Comparison of ENCODE assay signal across 11 mouse cellular contexts in genomic region chr14:45773326-45773725, GRCm38 (mm10).
DNase-seq lines count a peak whose midpoint lies in the region; ATAC-seq and TF ChIP-seq lines count a peak whose summit lies in the region.
"Had no signal": no experiment of that assay in that cellular context is flagged by ENCODE, and none has a peak within 500 bp of the region (broad histone marks: within the 10 kb centered on the region; RNA-seq: fewer than 3 reads in every experiment).

No protein-coding gene starts in this region.

- WGBS in hindbrain, embryonic 15.5 days, result 28% methylated on average over 7 of the region's 7 CpGs
- 51% methylated on average over 7 of the region's 7 CpGs for WGBS in hindbrain, embryonic 10.5 days
- 36% methylated on average over 7 of the region's 7 CpGs for WGBS in neural tube, embryonic 13.5 days

- H3K4me2 ChIP-seq in hindbrain, embryonic 15.5 days, result peak overlapping the region; percentile 47; the same call in 1 of the 2 replicates
- peak overlapping the region; percentile 48 for H3K4me2 ChIP-seq in neural tube, embryonic 13.5 days

- H3K27ac ChIP-seq in gastrocnemius, adult 2 months, result peak overlapping the region; percentile 41; the same call in 1 of the 2 replicates
- no peak overlapping the region for H3K27ac ChIP-seq in hindbrain, embryonic 15.5 days (replicated peaks)
- no peak overlapping the region for H3K27ac ChIP-seq in hindbrain, embryonic 10.5 days
- H3K27ac ChIP-seq in neural tube, embryonic 13.5 days (replicated peaks), result no peak overlapping the region
- H3K27ac ChIP-seq: embryonic facial prominence, embryonic 12.5 days had no signal

- no peaks in the 10 kb centered on the region for H3K27me3 ChIP-seq in hindbrain, embryonic 15.5 days
- H3K27me3 ChIP-seq in hindbrain, embryonic 10.5 days (ENCODE audit: insufficient read depth, poor library complexity, severe bottlenecking), result no peaks in the 10 kb centered on the region
- H3K27me3 ChIP-seq in neural tube, embryonic 13.5 days, result no peaks in the 10 kb centered on the region
- H3K27me3 ChIP-seq: embryonic facial prominence, embryonic 12.5 days had no signal

- intact Hi-C loops in gastrocnemius, adult 2 months (cut with DNase I), result loop anchor here (5.0 kb wide), 3 partner anchors 206 to 949 kb away; no protein-coding TSS in a partner anchor
- intact Hi-C loops in gastrocnemius, postnatal 14 days (cut with DNase I; ENCODE audit: low total_unique reads), result loop anchor here (5.0 kb wide), 1 partner anchor 351 kb away; no protein-coding TSS in a partner anchor

- no peak overlapping the region for H3K4me3 ChIP-seq in gastrocnemius, adult 2 months
- H3K4me3 ChIP-seq in hindbrain, embryonic 15.5 days, result no peak overlapping the region
- H3K4me3 ChIP-seq in hindbrain, embryonic 10.5 days, result no peak overlapping the region
- no peak overlapping the region for H3K4me3 ChIP-seq in neural tube, embryonic 13.5 days
- H3K4me3 ChIP-seq: embryonic facial prominence, embryonic 12.5 days had no signal

- no peaks in the 10 kb centered on the region for H3K9me3 ChIP-seq in hindbrain, embryonic 15.5 days
- no peaks in the 10 kb centered on the region for H3K9me3 ChIP-seq in hindbrain, embryonic 10.5 days
- no peaks in the 10 kb centered on the region for H3K9me3 ChIP-seq in neural tube, embryonic 13.5 days
- H3K9me3 ChIP-seq: embryonic facial prominence, embryonic 12.5 days had no signal

- DNase-seq in gastrocnemius, adult 2 months, result no peak
- no peak for DNase-seq in gastrocnemius, postnatal 14 days
- no peak for DNase-seq in hindbrain, embryonic 10.5 days (ENCODE audit: low spot score)
- DNase-seq in neural tube, embryonic 10.5 days (ENCODE audit: extremely low spot score, low spot score), result no peak
- DNase-seq in telencephalon, adult 2 months (ENCODE audit: low read depth, low spot score), result peak; percentile 68
- DNase-seq: thymus, postnatal 36 days had no signal

- H3K9ac ChIP-seq in hindbrain, embryonic 15.5 days, result no peak overlapping the region
- no peak overlapping the region for H3K9ac ChIP-seq in neural tube, embryonic 13.5 days
- H3K9ac ChIP-seq: embryonic facial prominence, embryonic 12.5 days had no signal

- no peaks in the 10 kb centered on the region for H3K4me1 ChIP-seq in hindbrain, embryonic 15.5 days (replicated peaks)
- peaks cover 9% of the 10 kb centered on the region; the same call in 1 of the 2 replicates for H3K4me1 ChIP-seq in hindbrain, embryonic 10.5 days (replicated peaks)
- H3K4me1 ChIP-seq in neural tube, embryonic 13.5 days (replicated peaks), result no peaks in the 10 kb centered on the region; the same call in none of the 2 replicates
- H3K4me1 ChIP-seq: embryonic facial prominence, embryonic 12.5 days had no signal

- H3K36me3 ChIP-seq in hindbrain, embryonic 15.5 days, result no peaks in the 10 kb centered on the region
- H3K36me3 ChIP-seq in hindbrain, embryonic 10.5 days, result no peaks in the 10 kb centered on the region
- H3K36me3 ChIP-seq in neural tube, embryonic 13.5 days, result no peaks in the 10 kb centered on the region
- H3K36me3 ChIP-seq: embryonic facial prominence, embryonic 12.5 days; forebrain, embryonic 10.5 days had no signal

- ATAC-seq in hindbrain, embryonic 15.5 days (ENCODE audit: low FRiP score, low read depth), result no peak
- ATAC-seq in neural tube, embryonic 13.5 days (ENCODE audit: low read depth), result no peak
- ATAC-seq: CD4-positive, CD25-positive, alpha-beta regulatory T cell, adult 4 months had no signal

- no peak for TF ChIP-seq CTCF in gastrocnemius, adult 2 months (IDR thresholded peaks at IDR 0.05)
